Mouse (Mus musculus) liver, embryonic 16.5 days (tissue): ENCODE measurements at regions not wholly inside any gene's neighbourhood (a gene's known extent, or its start where the extent isn't known, plus 50 kb on each side); places are given as distances from the start of the nearest gene placed in this dataset.
"Not testable (repeated sequence)": the region's sequence is repeated elsewhere in the genome, so short reads cannot be mapped to it uniquely, and the experiment has no call there.

Source experiments
- ATAC-seq: fragments of 200-750 bp; cut with Nextera tagmentation; 2 replicates; pipeline ENCODE4 v1.8.0; 2017; ENCODE audit warnings: low read depth, mild to moderate bottlenecking, moderate number of reproducible peaks, moderate library complexity
- H3K27ac ChIP-seq: fragments of 300-500 bp; sonication (generic); 2 replicates; pipeline ENCODE4 v1.5.1; 2014; ENCODE audit warnings: mild to moderate bottlenecking, low read length
- H3K27me3 ChIP-seq: fragments of 300-500 bp; sonication (generic); 2 replicates; pipeline ENCODE4 v1.6.1; 2014; ENCODE audit warnings: low read depth, low read length, mixed read lengths; ENCODE audit not compliant: control insufficient read depth, insufficient read depth
- H3K36me3 ChIP-seq: fragments of 300-500 bp; sonication (generic); 2 replicates; pipeline ENCODE4 v1.6.1; 2014; ENCODE audit warnings: mild to moderate bottlenecking; ENCODE audit not compliant: control insufficient read depth, insufficient read depth
- H3K4me1 ChIP-seq: fragments of 300-500 bp; sonication (generic); 2 replicates; pipeline ENCODE4 v1.6.1; 2014; ENCODE audit warnings: low read depth, low read length, mixed read lengths; ENCODE audit not compliant: control insufficient read depth
- H3K4me2 ChIP-seq: fragments of 300-500 bp; sonication (generic); 2 replicates; pipeline ENCODE4 v1.6.1; 2014; ENCODE audit warnings: low read depth, low read length, mixed read lengths
- H3K4me3 ChIP-seq: fragments of 300-500 bp; sonication (generic); 2 replicates; pipeline ENCODE4 v1.5.1; 2014; ENCODE audit warnings: low read depth, mild to moderate bottlenecking, low read length
- H3K9ac ChIP-seq: fragments of 300-500 bp; sonication (generic); 2 replicates; pipeline ENCODE4 v1.6.1; 2014; ENCODE audit warnings: low read depth, low read length
- H3K9me3 ChIP-seq: fragments of 300-500 bp; sonication (generic); replicated peaks from 2 replicates; pipeline ENCODE4 v1.6.1; 2016; ENCODE audit warnings: low read length; ENCODE audit not compliant: control insufficient read depth
- WGBS: fragments of 180-500 bp; shearing (Covaris S2); extraction: QIAGEN DNeasy Blood & Tissue Kit; methylation state at CpG from one replicate; pipeline ENCODE4 v1.1.7; 2014; ENCODE audit not compliant: insufficient replicate concordance; 5-methylcytosine and 5-hydroxymethylcytosine counted together

- 45% methylated on average over 5 of the region's 5 CpGs for WGBS
- ATAC-seq, H3K27me3 ChIP-seq, H3K9me3 ChIP-seq, H3K4me1 ChIP-seq, H3K4me3 ChIP-seq, H3K27ac ChIP-seq, H3K36me3 ChIP-seq, H3K9ac ChIP-seq, H3K4me2 ChIP-seq: not testable (repeated sequence)
Measured at GRCm38 (mm10) chr12:117327086-117327485, 189.2 kb upstream of the Rapgef5 start.

- no peaks in the 10 kb centered on the region for H3K27me3 ChIP-seq
- no peaks in the 10 kb centered on the region for H3K36me3 ChIP-seq
- no peaks in the 10 kb centered on the region; the same call in 1 of the 2 replicates for H3K9me3 ChIP-seq
- no peak overlapping the region for H3K4me3 ChIP-seq
- H3K9ac ChIP-seq = no peak overlapping the region
- H3K4me2 ChIP-seq = no peak overlapping the region
- H3K4me1 ChIP-seq = no peaks in the 10 kb centered on the region
- no peak for ATAC-seq
- no peak overlapping the region for H3K27ac ChIP-seq
Measured at GRCm38 (mm10) chr12:117330418-117330817, 185.9 kb upstream of the Rapgef5 start.

GRCm38 (mm10) chr12:117336856-117337255 is 179.4 kb upstream of the Rapgef5 start:
- Histone ChIP-seq H3K4me3 (no peak overlapping the region), H3K4me1 (no peaks in the 10 kb centered on the region), H3K27me3 (no peaks in the 10 kb centered on the region), H3K9ac (no peak overlapping the region), H3K36me3 (no peaks in the 10 kb centered on the region), H3K9me3 (no peaks in the 10 kb centered on the region), H3K27ac (no peak overlapping the region), H3K4me2 (no peak overlapping the region)
- 30% methylated on average over 4 of the region's 4 CpGs for WGBS
- no peak for ATAC-seq

- Histone ChIP-seq H3K4me3 (no peak overlapping the region), H3K27me3 (no peaks in the 10 kb centered on the region), H3K36me3 (no peaks in the 10 kb centered on the region), H3K9me3 (no peaks in the 10 kb centered on the region), H3K9ac (no peak overlapping the region), H3K4me1 (no peaks in the 10 kb centered on the region), H3K27ac (no peak overlapping the region), H3K4me2 (no peak overlapping the region)
- no peak for ATAC-seq
- 38% methylated on average over 6 of the region's 6 CpGs for WGBS
Measured at GRCm38 (mm10) chr12:117342321-117342720, 174.0 kb upstream of the Rapgef5 start.

- Histone ChIP-seq H3K27ac (no peak overlapping the region), H3K9me3 (no peaks in the 10 kb centered on the region), H3K9ac (no peak overlapping the region), H3K4me2 (no peak overlapping the region), H3K4me3 (no peak overlapping the region), H3K4me1 (no peaks in the 10 kb centered on the region), H3K27me3 (no peaks in the 10 kb centered on the region), H3K36me3 (no peaks in the 10 kb centered on the region)
- no peak for ATAC-seq
- 55% methylated on average over 3 of the region's 3 CpGs for WGBS
Measured at GRCm38 (mm10) chr12:117343121-117343520, 173.2 kb upstream of the Rapgef5 start.

GRCm38 (mm10) chr12:117343605-117344004 is 172.7 kb upstream of the Rapgef5 start:
- H3K4me2 ChIP-seq, H3K9me3 ChIP-seq, H3K36me3 ChIP-seq, ATAC-seq, H3K9ac ChIP-seq, H3K4me1 ChIP-seq, H3K27me3 ChIP-seq, H3K27ac ChIP-seq, H3K4me3 ChIP-seq: not testable (repeated sequence)
- 63% methylated on average over 4 of the region's 5 CpGs for WGBS

- no peak for ATAC-seq
- no peak overlapping the region for H3K27ac ChIP-seq
- no peaks in the 10 kb centered on the region for H3K9me3 ChIP-seq
- 47% methylated on average over 11 of the region's 11 CpGs for WGBS
- H3K27me3 ChIP-seq = no peaks in the 10 kb centered on the region
- H3K4me3 ChIP-seq = no peak overlapping the region
- H3K4me1 ChIP-seq = no peaks in the 10 kb centered on the region
- no peaks in the 10 kb centered on the region for H3K36me3 ChIP-seq
- H3K9ac ChIP-seq = no peak overlapping the region
- H3K4me2 ChIP-seq = no peak overlapping the region
Measured at GRCm38 (mm10) chr12:117344266-117345087, 171.8 kb upstream of the Rapgef5 start.

- no peak for ATAC-seq
- H3K4me1 ChIP-seq = no peaks in the 10 kb centered on the region
- no peak overlapping the region for H3K27ac ChIP-seq
- H3K9ac ChIP-seq = no peak overlapping the region
- no peaks in the 10 kb centered on the region for H3K36me3 ChIP-seq
- WGBS = 30% methylated on average over 20 of the region's 20 CpGs
- H3K4me2 ChIP-seq = no peak overlapping the region
- no peaks in the 10 kb centered on the region for H3K9me3 ChIP-seq
- H3K27me3 ChIP-seq = no peaks in the 10 kb centered on the region
- no peak overlapping the region for H3K4me3 ChIP-seq
Measured at GRCm38 (mm10) chr12:117345088-117345977, 170.9 kb upstream of the Rapgef5 start.

GRCm38 (mm10) chr12:117346091-117346490 is 170.2 kb upstream of the Rapgef5 start:
- Histone ChIP-seq H3K27me3 (no peaks in the 10 kb centered on the region), H3K9ac (no peak overlapping the region), H3K36me3 (no peaks in the 10 kb centered on the region), H3K4me1 (no peaks in the 10 kb centered on the region), H3K4me2 (no peak overlapping the region), H3K27ac (no peak overlapping the region), H3K4me3 (no peak overlapping the region), H3K9me3 (no peaks in the 10 kb centered on the region)
- 57% methylated on average over 2 of the region's 2 CpGs for WGBS
- ATAC-seq = no peak
